Mouse (Mus musculus): ENCODE results near the gene Cnga2. TPM values are rescaled to one million over a fixed set of nuclear protein-coding genes. Genes with fewer than 3 reads are reported as not detected.
"Not testable (repeated sequence)": the region's sequence is repeated elsewhere in the genome, so short reads cannot be mapped to it uniquely, and the experiment has no call there.

Cnga2 gene
- polyA plus RNA-seq, 1 experiment from 2014 or later: 0.11 TPM

DNA sequence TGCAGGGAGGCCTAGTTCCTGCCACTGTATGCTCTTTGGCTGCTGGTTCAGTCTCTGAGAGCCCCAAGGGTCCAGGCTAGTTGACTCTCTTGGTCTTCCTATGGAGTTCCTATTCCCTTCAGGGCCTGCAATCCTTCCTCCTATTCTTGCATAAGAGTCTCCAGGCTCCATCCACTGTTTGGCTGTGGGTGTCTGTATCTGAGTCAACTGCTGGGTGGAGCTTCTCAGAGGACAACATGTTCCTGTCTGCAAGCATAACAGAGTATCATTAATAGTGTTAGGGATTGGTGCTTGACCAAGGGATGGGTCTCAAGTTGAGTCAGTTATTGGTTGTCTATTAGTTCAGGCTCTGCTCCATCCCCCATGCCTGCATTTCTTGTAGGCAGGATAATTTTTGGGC lies 14.0 kb upstream of the Cnga2 start:
- H3K9ac ChIP-seq (ENCODE audit: low read length); H3K9me3 ChIP-seq (ENCODE audit: control insufficient read depth, low read length); H3K27me3 ChIP-seq (ENCODE audit: control insufficient read depth, insufficient read depth, low read length); H3K27ac ChIP-seq (ENCODE audit: low read depth, low read length); H3K4me2 ChIP-seq; H3K4me3 ChIP-seq (ENCODE audit: low read depth, low read length); ATAC-seq (ENCODE audit: low FRiP score); H3K36me3 ChIP-seq (ENCODE audit: control insufficient read depth, insufficient read depth, low read length); H3K4me1 ChIP-seq (ENCODE audit: control insufficient read depth, insufficient read depth, low read length); DNase-seq (ENCODE audit: low spot score, missing footprints): not testable (repeated sequence)

- DNase-seq (ENCODE audit: low spot score, missing footprints) (no peak), ATAC-seq (ENCODE audit: low FRiP score) (no peak)
- Histone ChIP-seq H3K4me2 (no peak overlapping the region), H3K27ac (ENCODE audit: low read depth, low read length) (no peak overlapping the region), H3K4me3 (ENCODE audit: low read depth, low read length) (no peak overlapping the region), H3K27me3 (ENCODE audit: control insufficient read depth, insufficient read depth, low read length) (no peaks in the 10 kb centered on the region), H3K4me1 (ENCODE audit: control insufficient read depth, insufficient read depth, low read length) (no peaks in the 10 kb centered on the region), H3K36me3 (ENCODE audit: control insufficient read depth, insufficient read depth, low read length) (no peaks in the 10 kb centered on the region), H3K9ac (ENCODE audit: low read length) (no peak overlapping the region), H3K9me3 (ENCODE audit: control insufficient read depth, low read length) (no peaks in the 10 kb centered on the region)
- 75% methylated on average over 3 of the region's 3 CpGs for WGBS
Measured at GRCm38 (mm10) chrX:71980443-71980842, 11.2 kb upstream of the Cnga2 start.

- ATAC-seq (ENCODE audit: low FRiP score) (no peak), DNase-seq (ENCODE audit: low spot score, missing footprints) (no peak)
- Histone ChIP-seq H3K4me3 (ENCODE audit: low read depth, low read length) (no peak overlapping the region), H3K4me2 (no peak overlapping the region), H3K9me3 (ENCODE audit: control insufficient read depth, low read length) (no peaks in the 10 kb centered on the region), H3K36me3 (ENCODE audit: control insufficient read depth, insufficient read depth, low read length) (no peaks in the 10 kb centered on the region), H3K9ac (ENCODE audit: low read length) (no peak overlapping the region), H3K27ac (ENCODE audit: low read depth, low read length) (no peak overlapping the region), H3K4me1 (ENCODE audit: control insufficient read depth, insufficient read depth, low read length) (no peaks in the 10 kb centered on the region), H3K27me3 (ENCODE audit: control insufficient read depth, insufficient read depth, low read length) (no peaks in the 10 kb centered on the region)
- WGBS: 83% methylated on average over 2 of the region's 2 CpGs
Measured at GRCm38 (mm10) chrX:71981322-71981721, 10.3 kb upstream of the Cnga2 start.

DNA sequence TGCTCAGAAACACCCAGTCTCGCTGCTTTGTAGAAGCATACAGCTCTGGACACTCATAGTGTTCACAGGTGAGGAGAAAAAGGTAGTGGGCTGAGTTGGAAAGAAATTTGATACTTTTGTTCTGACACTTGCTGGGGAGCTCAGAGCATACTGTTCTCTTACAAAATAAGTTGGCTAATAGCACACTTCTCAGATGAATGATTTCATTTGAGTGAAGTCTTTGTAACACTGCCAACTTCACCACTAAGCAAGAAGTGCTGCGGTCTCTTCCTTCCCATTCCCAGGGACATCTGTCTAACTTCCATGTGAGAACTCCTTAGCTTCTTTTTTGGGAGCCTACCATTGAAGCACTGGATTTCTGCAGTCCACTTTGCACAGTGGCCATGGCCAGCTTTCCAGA lies 8.4 kb upstream of the Cnga2 start:
- 79% methylated on average over 2 of the region's 2 CpGs for WGBS
- H3K9ac ChIP-seq (ENCODE audit: low read length): no peak overlapping the region
- H3K4me2 ChIP-seq: no peak overlapping the region
- DNase-seq (ENCODE audit: low spot score, missing footprints) (no peak), ATAC-seq (ENCODE audit: low FRiP score) (no peak)
- H3K4me3 ChIP-seq (ENCODE audit: low read depth, low read length): no peak overlapping the region
- H3K27ac ChIP-seq (ENCODE audit: low read depth, low read length): no peak overlapping the region
- H3K4me1 ChIP-seq (ENCODE audit: control insufficient read depth, insufficient read depth, low read length): no peaks in the 10 kb centered on the region
- no peaks in the 10 kb centered on the region for H3K36me3 ChIP-seq (ENCODE audit: control insufficient read depth, insufficient read depth, low read length)
- no peaks in the 10 kb centered on the region for H3K27me3 ChIP-seq (ENCODE audit: control insufficient read depth, insufficient read depth, low read length)
- H3K9me3 ChIP-seq (ENCODE audit: control insufficient read depth, low read length): no peaks in the 10 kb centered on the region

- DNase-seq (ENCODE audit: low spot score, missing footprints) (no peak), ATAC-seq (ENCODE audit: low FRiP score) (no peak)
- Histone ChIP-seq H3K27me3 (ENCODE audit: control insufficient read depth, insufficient read depth, low read length) (no peaks in the 10 kb centered on the region), H3K4me2 (no peak overlapping the region), H3K9ac (ENCODE audit: low read length) (no peak overlapping the region), H3K27ac (ENCODE audit: low read depth, low read length) (no peak overlapping the region), H3K36me3 (ENCODE audit: control insufficient read depth, insufficient read depth, low read length) (no peaks in the 10 kb centered on the region), H3K4me1 (ENCODE audit: control insufficient read depth, insufficient read depth, low read length) (no peaks in the 10 kb centered on the region), H3K9me3 (ENCODE audit: control insufficient read depth, low read length) (no peaks in the 10 kb centered on the region), H3K4me3 (ENCODE audit: low read depth, low read length) (no peak overlapping the region)
- WGBS: 81% methylated on average over 1 of the region's 1 CpGs
Measured at GRCm38 (mm10) chrX:71983775-71984174, 7.9 kb upstream of the Cnga2 start.

DNA sequence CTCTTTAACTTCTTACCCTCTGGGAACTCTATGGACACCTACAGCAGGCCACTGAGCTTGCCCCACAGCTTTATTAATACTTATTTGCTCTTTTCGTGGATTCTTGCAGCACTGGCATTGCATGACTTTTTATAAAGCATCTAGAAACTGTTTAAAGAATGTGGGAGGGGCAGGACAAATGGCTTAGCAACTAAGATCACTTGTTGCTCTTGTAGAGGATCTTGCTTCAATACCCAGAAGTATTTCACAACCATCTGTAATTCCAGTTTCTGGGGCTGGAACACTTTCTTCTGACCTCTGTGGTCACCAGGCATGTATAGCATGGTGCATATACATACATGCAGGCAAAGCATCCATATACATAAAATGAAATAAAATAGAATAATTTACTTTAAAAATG lies 4.3 kb downstream of the Cnga2 start:
- no peak overlapping the region for H3K9ac ChIP-seq (ENCODE audit: low read length)
- 75% methylated on average over 1 of the region's 1 CpGs for WGBS

GRCm38 (mm10) chrX:72009930-72010329 lies 18.3 kb downstream of the Cnga2 start:
- H3K36me3 ChIP-seq (ENCODE audit: control insufficient read depth, insufficient read depth, low read length): no peaks in the 10 kb centered on the region

More for the DNA sequence above, 4.3 kb downstream of the Cnga2 start:
- no peaks in the 10 kb centered on the region for H3K27me3 ChIP-seq (ENCODE audit: control insufficient read depth, insufficient read depth, low read length)
- no peak for DNase-seq (ENCODE audit: low spot score, missing footprints)
- H3K9me3 ChIP-seq (ENCODE audit: control insufficient read depth, low read length): no peaks in the 10 kb centered on the region
- no peak overlapping the region for H3K27ac ChIP-seq (ENCODE audit: low read depth, low read length)
- no peak for ATAC-seq (ENCODE audit: low FRiP score)
- no peaks in the 10 kb centered on the region for H3K36me3 ChIP-seq (ENCODE audit: control insufficient read depth, insufficient read depth, low read length)
- H3K4me2 ChIP-seq: no peak overlapping the region
- no peak overlapping the region for H3K4me3 ChIP-seq (ENCODE audit: low read depth, low read length)
- no peaks in the 10 kb centered on the region for H3K4me1 ChIP-seq (ENCODE audit: control insufficient read depth, insufficient read depth, low read length)

DNA sequence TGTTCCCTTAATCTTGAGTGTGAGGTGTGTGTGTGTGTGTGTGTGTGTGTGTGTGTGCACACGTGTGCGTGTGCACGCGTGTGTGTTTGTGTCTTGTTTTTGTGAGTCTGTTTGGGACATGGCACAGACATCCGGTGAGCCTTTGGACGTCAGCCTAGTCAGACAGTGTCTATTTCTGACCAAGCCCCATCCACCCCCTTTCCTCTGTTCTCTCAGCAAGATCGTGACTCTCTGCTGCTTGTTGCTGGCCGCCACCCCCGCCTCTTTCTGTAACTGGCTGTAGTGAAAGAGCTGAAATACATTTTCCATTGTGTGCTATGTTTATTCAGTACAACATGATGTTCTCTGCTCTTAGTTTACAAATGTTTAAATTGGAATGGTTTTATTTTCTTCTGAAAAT lies 20.6 kb downstream of the Cnga2 start:
- Histone ChIP-seq H3K4me2 (no peak overlapping the region), H3K4me1 (ENCODE audit: control insufficient read depth, insufficient read depth, low read length) (no peaks in the 10 kb centered on the region), H3K9ac (ENCODE audit: low read length) (no peak overlapping the region), H3K27me3 (ENCODE audit: control insufficient read depth, insufficient read depth, low read length) (no peaks in the 10 kb centered on the region), H3K27ac (ENCODE audit: low read depth, low read length) (no peak overlapping the region), H3K4me3 (ENCODE audit: low read depth, low read length) (no peak overlapping the region), H3K9me3 (ENCODE audit: control insufficient read depth, low read length) (no peaks in the 10 kb centered on the region), H3K36me3 (ENCODE audit: control insufficient read depth, insufficient read depth, low read length) (no peaks in the 10 kb centered on the region)
- no peak for DNase-seq (ENCODE audit: low spot score, missing footprints)
- 69% methylated on average over 9 of the region's 9 CpGs for WGBS
- ATAC-seq (ENCODE audit: low FRiP score): 0 out of 2 replicates have a peak, but pooled peaks have one; percentile 42

More at GRCm38 (mm10) chrX:72009930-72010329, 18.3 kb downstream of the Cnga2 start:
- no peak overlapping the region for H3K4me2 ChIP-seq
- no peak overlapping the region for H3K27ac ChIP-seq (ENCODE audit: low read depth, low read length)
- no peak overlapping the region for H3K4me3 ChIP-seq (ENCODE audit: low read depth, low read length)
- H3K9me3 ChIP-seq (ENCODE audit: control insufficient read depth, low read length): no peaks in the 10 kb centered on the region
- no peaks in the 10 kb centered on the region for H3K27me3 ChIP-seq (ENCODE audit: control insufficient read depth, insufficient read depth, low read length)
- H3K4me1 ChIP-seq (ENCODE audit: control insufficient read depth, insufficient read depth, low read length): no peaks in the 10 kb centered on the region
- DNase-seq (ENCODE audit: low spot score, missing footprints) (no peak), ATAC-seq (ENCODE audit: low FRiP score) (no peak)
- H3K9ac ChIP-seq (ENCODE audit: low read length): no peak overlapping the region

DNA sequence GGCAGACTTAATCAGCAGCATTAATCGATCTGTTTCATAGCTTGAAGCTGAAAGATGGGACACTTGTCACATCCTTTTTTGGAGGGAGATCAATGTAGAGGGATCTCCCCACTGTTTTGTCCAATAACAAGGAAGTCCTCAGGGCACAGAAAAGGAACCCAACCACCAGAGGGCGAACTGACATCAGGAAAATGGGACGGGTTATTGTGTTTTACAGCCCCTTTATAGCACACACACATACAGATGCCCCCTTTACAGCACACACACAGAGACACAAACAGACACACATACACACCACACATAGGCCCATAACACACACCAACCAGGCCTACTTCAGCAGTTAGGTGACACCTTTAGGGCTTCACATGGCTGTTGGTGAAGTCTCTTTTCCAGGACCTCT lies 21.2 kb downstream of the Cnga2 start:
- Histone ChIP-seq H3K36me3 (ENCODE audit: control insufficient read depth, insufficient read depth, low read length) (no peaks in the 10 kb centered on the region), H3K27ac (ENCODE audit: low read depth, low read length) (no peak overlapping the region), H3K4me2 (no peak overlapping the region), H3K4me1 (ENCODE audit: control insufficient read depth, insufficient read depth, low read length) (no peaks in the 10 kb centered on the region), H3K27me3 (ENCODE audit: control insufficient read depth, insufficient read depth, low read length) (no peaks in the 10 kb centered on the region), H3K4me3 (ENCODE audit: low read depth, low read length) (no peak overlapping the region), H3K9me3 (ENCODE audit: control insufficient read depth, low read length) (no peaks in the 10 kb centered on the region), H3K9ac (ENCODE audit: low read length) (no peak overlapping the region)
- ATAC-seq (ENCODE audit: low FRiP score) (0 out of 2 replicates have a peak, but pooled peaks have one; percentile 11), DNase-seq (ENCODE audit: low spot score, missing footprints) (peak; percentile 82)
- 33% methylated on average over 3 of the region's 3 CpGs for WGBS

GRCm38 (mm10) chrX:72022241-72022640 lies 30.6 kb downstream of the Cnga2 start:
- no peaks in the 10 kb centered on the region for H3K9me3 ChIP-seq (ENCODE audit: control insufficient read depth, low read length)
- no peak overlapping the region for H3K4me2 ChIP-seq
- no peak for DNase-seq (ENCODE audit: low spot score, missing footprints)
- no peak overlapping the region for H3K27ac ChIP-seq (ENCODE audit: low read depth, low read length)
- H3K36me3 ChIP-seq (ENCODE audit: control insufficient read depth, insufficient read depth, low read length): no peaks in the 10 kb centered on the region
- H3K4me1 ChIP-seq (ENCODE audit: control insufficient read depth, insufficient read depth, low read length): no peaks in the 10 kb centered on the region
- H3K27me3 ChIP-seq (ENCODE audit: control insufficient read depth, insufficient read depth, low read length): no peaks in the 10 kb centered on the region
- H3K4me3 ChIP-seq (ENCODE audit: low read depth, low read length): no peak overlapping the region
- 85% methylated on average over 1 of the region's 1 CpGs for WGBS
- no peak overlapping the region for H3K9ac ChIP-seq (ENCODE audit: low read length)
- no peak for ATAC-seq (ENCODE audit: low FRiP score)

Measured in midbrain, embryonic 11.5 days (tissue).